Comparison of ENCODE assay signal across 15 mouse cellular contexts in genomic region chr4:12791786-12792674, GRCm38 (mm10).
A peak's percentile ranks its signal among the peaks of the same experiment; 100 is the strongest.
DNase-seq lines count a peak whose midpoint lies in the region; ATAC-seq and TF ChIP-seq lines count a peak whose summit lies in the region.
"Had no signal": no experiment of that assay in that cellular context is flagged by ENCODE, and none has a peak within 500 bp of the region (broad histone marks: within the 10 kb centered on the region; RNA-seq: fewer than 3 reads in every experiment).

No protein-coding gene starts in this region.

- H3K27me3 ChIP-seq in hindbrain, embryonic 13.5 days = no peaks in the 10 kb centered on the region
- H3K27me3 ChIP-seq in midbrain, embryonic 16.5 days (ENCODE audit: control insufficient read depth, insufficient read depth, low read depth, low read length) = no peaks in the 10 kb centered on the region
- H3K27me3 ChIP-seq in intestine, embryonic 15.5 days (replicated peaks) = no peaks in the 10 kb centered on the region
- no peaks in the 10 kb centered on the region for H3K27me3 ChIP-seq in heart, adult 2 months (ENCODE audit: control insufficient read depth, insufficient read depth, low read length)
- H3K27me3 ChIP-seq: embryonic facial prominence, embryonic 12.5 days; liver, embryonic 13.5 days had no signal

- H3K4me2 ChIP-seq in hindbrain, embryonic 13.5 days = peak overlapping the region; percentile 29
- peak overlapping the region; percentile 38 for H3K4me2 ChIP-seq in midbrain, embryonic 16.5 days (ENCODE audit: low read length)
- no peak overlapping the region for H3K4me2 ChIP-seq in intestine, embryonic 15.5 days (replicated peaks)
- H3K4me2 ChIP-seq: embryonic facial prominence, embryonic 12.5 days; heart, embryonic 11.5 days; liver, embryonic 13.5 days had no signal

- H3K27ac ChIP-seq in hindbrain, embryonic 13.5 days = peak overlapping the region; percentile 69
- H3K27ac ChIP-seq in midbrain, embryonic 16.5 days (ENCODE audit: low read length) = peak overlapping the region; percentile 60
- H3K27ac ChIP-seq in intestine, embryonic 15.5 days = no peak overlapping the region
- H3K27ac ChIP-seq in heart, adult 2 months = no peak overlapping the region
- H3K27ac ChIP-seq: embryonic facial prominence, embryonic 12.5 days; liver, embryonic 13.5 days had no signal

- TF ChIP-seq POLR2A in heart, adult 2 months (IDR thresholded peaks at IDR 0.05; ENCODE audit: insufficient read depth, low read depth, low read length) = no peak

- peak; percentile 52 for ATAC-seq in hindbrain, embryonic 13.5 days (ENCODE audit: low FRiP score)
- ATAC-seq in midbrain, embryonic 16.5 days = peak; percentile 85
- no peak for ATAC-seq in intestine, embryonic 15.5 days

- no peaks in the 10 kb centered on the region for H3K36me3 ChIP-seq in hindbrain, embryonic 13.5 days
- no peaks in the 10 kb centered on the region for H3K36me3 ChIP-seq in midbrain, embryonic 16.5 days (ENCODE audit: control insufficient read depth, insufficient read depth, low read length)
- H3K36me3 ChIP-seq in intestine, embryonic 15.5 days = no peaks in the 10 kb centered on the region
- H3K36me3 ChIP-seq in heart, adult 2 months (ENCODE audit: control insufficient read depth, insufficient read depth, low read length) = no peaks in the 10 kb centered on the region
- H3K36me3 ChIP-seq: embryonic facial prominence, embryonic 12.5 days; liver, embryonic 13.5 days had no signal

- no peaks in the 10 kb centered on the region for H3K79me2 ChIP-seq in heart, adult 2 months (replicated peaks; ENCODE audit: control insufficient read depth, insufficient read depth, low read length)

- H3K9ac ChIP-seq in hindbrain, embryonic 13.5 days = 0 out of 2 replicates have a peak overlapping the region, but pooled peaks have one; percentile 4
- peak overlapping the region; percentile 4; the same call in 1 of the 2 replicates for H3K9ac ChIP-seq in midbrain, embryonic 16.5 days (ENCODE audit: low read depth, low read length)
- no peak overlapping the region for H3K9ac ChIP-seq in intestine, embryonic 15.5 days
- H3K9ac ChIP-seq in heart, adult 2 months (ENCODE audit: low read depth, low read length) = no peak overlapping the region
- H3K9ac ChIP-seq: embryonic facial prominence, embryonic 12.5 days; liver, embryonic 13.5 days had no signal

- TF ChIP-seq EP300 in heart, adult 2 months (IDR thresholded peaks at IDR 0.05; ENCODE audit: insufficient read depth, low read depth, low read length) = no peak

- TF ChIP-seq CTCF in heart, adult 2 months (IDR thresholded peaks at IDR 0.05) = no peak

- H3K4me1 ChIP-seq in hindbrain, embryonic 13.5 days (replicated peaks) = peaks cover 12% of the 10 kb centered on the region
- H3K4me1 ChIP-seq in midbrain, embryonic 16.5 days (ENCODE audit: control insufficient read depth, insufficient read depth, low read length) = peaks cover 13% of the 10 kb centered on the region
- H3K4me1 ChIP-seq in intestine, embryonic 15.5 days (replicated peaks) = no peaks in the 10 kb centered on the region
- H3K4me1 ChIP-seq in heart, adult 2 months (ENCODE audit: control insufficient read depth, insufficient read depth, low read length) = no peaks in the 10 kb centered on the region
- H3K4me1 ChIP-seq: liver, embryonic 13.5 days had no signal

- intact Hi-C loops in heart, adult 2 months (cut with DNase I) = no loop called here

- H3K9me3 ChIP-seq in hindbrain, embryonic 13.5 days = no peaks in the 10 kb centered on the region
- no peaks in the 10 kb centered on the region for H3K9me3 ChIP-seq in midbrain, embryonic 16.5 days (replicated peaks; ENCODE audit: control insufficient read depth, low read length, poor library complexity, severe bottlenecking)
- H3K9me3 ChIP-seq in intestine, embryonic 15.5 days = no peaks in the 10 kb centered on the region
- H3K9me3 ChIP-seq: embryonic facial prominence, embryonic 12.5 days; liver, embryonic 13.5 days had no signal

- H3K4me3 ChIP-seq in hindbrain, embryonic 13.5 days = no peak overlapping the region
- H3K4me3 ChIP-seq in midbrain, embryonic 16.5 days (ENCODE audit: low read depth, low read length) = no peak overlapping the region
- H3K4me3 ChIP-seq in intestine, embryonic 15.5 days (replicated peaks) = no peak overlapping the region
- no peak overlapping the region for H3K4me3 ChIP-seq in heart, adult 2 months
- H3K4me3 ChIP-seq: embryonic facial prominence, embryonic 12.5 days; liver, embryonic 13.5 days had no signal

- DNase-seq in cerebellum, postnatal 14 days = peak; percentile 19 to 26
- no peak for DNase-seq in cerebellum, postnatal 4 days (ENCODE audit: low spot score in 2 of 2)
- DNase-seq in adipocyte (ENCODE audit: low spot score) = peak; percentile 4
- DNase-seq in heart, adult 2 months = no peak
- no peak for DNase-seq in thymus, postnatal 4 days
- DNase-seq: cerebellum, adult 8-10 months; heart, postnatal 4 days; layer of hippocampus, adult 9-11 months; liver, embryonic 13.5 days; lung, postnatal 10 days had no signal

- 38% methylated on average over 9 of the region's 9 CpGs for WGBS in hindbrain, embryonic 13.5 days
- WGBS in midbrain, embryonic 16.5 days = 14% methylated on average over 9 of the region's 9 CpGs
- 86% methylated on average over 9 of the region's 9 CpGs for WGBS in intestine, embryonic 15.5 days
- WGBS in heart, adult 2 months = 81% methylated on average over 9 of the region's 9 CpGs

Comparison
In these comparisons a context has a peak if more than half of its experiments do, and no peak if none do; other contexts are left out.
1. DNase-seq: peak in cerebellum, postnatal 14 days (2 of 2) and adipocyte (single experiment); none in cerebellum, postnatal 4 days (0 of 2), heart, adult 2 months (0 of 2) and thymus, postnatal 4 days (single experiment).
2. H3K27ac ChIP-seq: peak in hindbrain, embryonic 13.5 days (single experiment) and midbrain, embryonic 16.5 days (single experiment); none in intestine, embryonic 15.5 days (single experiment) and heart, adult 2 months (single experiment).
3. H3K9ac ChIP-seq: peak in hindbrain, embryonic 13.5 days (single experiment) and midbrain, embryonic 16.5 days (single experiment); none in intestine, embryonic 15.5 days (single experiment) and heart, adult 2 months (single experiment).